Mouse (Mus musculus) megakaryocyte, embryonic 14.5 days (primary cell): ENCODE data around the gene Terb2.

Source experiments
- FLI1 ChIP-seq: IDR thresholded peaks from 2 replicates; pipeline ENCODE4 v1.6.1; 2012; ENCODE audit warnings: low read length, inconsistent platforms, mixed read lengths
- GATA1 ChIP-seq: IDR thresholded peaks from 3 replicates; pipeline ENCODE4 v1.6.1; 2012; ENCODE audit warnings: mixed read lengths, low read length, inconsistent platforms, borderline replicate concordance

DNA sequence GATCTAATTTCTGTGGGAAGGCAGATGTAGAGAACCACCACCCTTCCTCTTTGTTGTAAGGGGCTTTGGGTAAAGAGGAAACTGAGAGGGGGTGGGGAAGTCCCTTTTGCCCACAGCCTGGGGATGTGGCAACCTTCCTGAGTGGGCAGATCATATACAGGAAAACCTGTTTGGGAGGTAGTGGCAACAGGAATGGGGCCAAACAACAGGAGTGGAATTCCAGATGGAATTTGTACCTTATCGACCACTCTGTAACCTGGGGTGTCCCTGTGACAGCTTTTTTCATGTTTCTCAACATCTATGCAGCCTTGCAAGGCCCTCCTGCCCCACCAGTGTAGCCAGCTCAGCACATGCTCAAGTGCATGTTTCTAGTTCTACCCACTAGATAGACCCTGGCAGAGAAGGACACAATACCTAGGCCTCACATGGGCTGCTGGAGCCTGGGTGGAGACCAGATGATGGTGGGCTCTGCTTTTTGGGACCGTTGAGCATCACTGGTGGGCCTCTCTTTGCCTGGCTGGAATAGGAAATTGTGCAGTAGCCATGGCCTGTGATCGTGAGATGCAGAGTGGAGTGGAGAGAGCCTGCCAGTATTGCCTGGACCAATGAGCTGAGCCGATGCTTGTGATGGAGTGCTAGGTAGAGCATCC, 29.9 kb upstream of the Terb2 start:
- no peak for TF ChIP-seq GATA1
- TF ChIP-seq FLI1: no peak
